Mouse (Mus musculus) kidney, embryonic 14.5 days (tissue): ENCODE measurements around the gene Sbk1. TPM values are rescaled to one million over a fixed set of nuclear protein-coding genes. Genes with fewer than 3 reads are reported as not detected.
"Not testable (repeated sequence)": the region's sequence is repeated elsewhere in the genome, so short reads cannot be mapped to it uniquely, and the experiment has no call there.

Experiments used
- ATAC-seq: fragments of 200-750 bp; cut with Nextera tagmentation; 2 replicates; pipeline ENCODE4 v1.8.0; 2017; ENCODE audit warnings: moderate number of reproducible peaks, mild to moderate bottlenecking, moderate TSS enrichment, moderate library complexity; ENCODE audit not compliant: low FRiP score, low TSS enrichment
- H3K27ac ChIP-seq: fragments of 300-500 bp; sonication (generic); 2 replicates; pipeline ENCODE4 v1.5.1; 2014; ENCODE audit warnings: low read depth, mild to moderate bottlenecking, low read length, moderate library complexity, mixed read lengths
- H3K27me3 ChIP-seq: fragments of 300-500 bp; sonication (generic); 2 replicates; pipeline ENCODE4 v1.6.1; 2014; ENCODE audit warnings: mild to moderate bottlenecking, low read length; ENCODE audit not compliant: control insufficient read depth, insufficient read depth
- H3K36me3 ChIP-seq: fragments of 300-500 bp; sonication (generic); 2 replicates; pipeline ENCODE4 v1.6.1; 2014; ENCODE audit warnings: low read length, mixed read lengths; ENCODE audit not compliant: control insufficient read depth, insufficient read depth
- H3K4me1 ChIP-seq: fragments of 300-500 bp; sonication (generic); 2 replicates; pipeline ENCODE4 v1.6.1; 2014; ENCODE audit warnings: low read length, mixed read lengths; ENCODE audit not compliant: control insufficient read depth, insufficient read depth
- H3K4me2 ChIP-seq: fragments of 300-500 bp; sonication (generic); replicated peaks from 2 replicates; pipeline ENCODE4 v1.6.1; 2014; ENCODE audit warnings: low read depth, mild to moderate bottlenecking, low read length
- H3K4me3 ChIP-seq: fragments of 300-500 bp; sonication (generic); 2 replicates; pipeline ENCODE4 v1.5.1; 2014; ENCODE audit warnings: mild to moderate bottlenecking, low read length
- H3K9ac ChIP-seq: fragments of 300-500 bp; sonication (generic); 2 replicates; pipeline ENCODE4 v1.6.1; 2014; ENCODE audit warnings: low read depth, mild to moderate bottlenecking, low read length, moderate library complexity
- H3K9me3 ChIP-seq: fragments of 300-500 bp; sonication (generic); 2 replicates; pipeline ENCODE4 v1.6.1; 2016; ENCODE audit warnings: low read length; ENCODE audit not compliant: control insufficient read depth
- WGBS: fragments of 180-500 bp; shearing (Covaris S2); extraction: QIAGEN DNeasy Blood & Tissue Kit; methylation state at CpG from one replicate; pipeline ENCODE4 v1.1.7; 2014; 5-methylcytosine and 5-hydroxymethylcytosine counted together
- polyA plus RNA-seq: library from polyadenylated mRNA; unstranded; fragments of >200 nt; fragmentation: Nextera tagmentation; extraction: Ambion mirVana; gene quantifications from 2 replicates; pipeline ENCODE4 v1.2.1, GENCODE M21; 2014

Gene Sbk1
- polyA plus RNA-seq, 1 experiment from 2014 or later = 52.0 TPM

GRCm38 (mm10) chr7:126301831-126302230, 29.4 kb downstream of the Sbk1 start:
- WGBS = 90% methylated on average over 5 of the region's 5 CpGs
- not testable (repeated sequence) for ATAC-seq, H3K4me2 ChIP-seq, H3K4me3 ChIP-seq, H3K9ac ChIP-seq, H3K9me3 ChIP-seq, H3K36me3 ChIP-seq, H3K27ac ChIP-seq, H3K4me1 ChIP-seq, H3K27me3 ChIP-seq

- ATAC-seq = no peak
- no peaks in the 10 kb centered on the region for H3K4me1 ChIP-seq
- H3K4me3 ChIP-seq = no peak overlapping the region
- no peaks in the 10 kb centered on the region for H3K36me3 ChIP-seq
- no peak overlapping the region for H3K27ac ChIP-seq
- no peaks in the 10 kb centered on the region for H3K27me3 ChIP-seq
- 84% methylated on average over 4 of the region's 4 CpGs for WGBS
- H3K9ac ChIP-seq = no peak overlapping the region
- 0 out of 2 replicates have a peak, but pooled peaks cover 1% of the 10 kb centered on the region for H3K9me3 ChIP-seq
- no peak overlapping the region for H3K4me2 ChIP-seq
Observed at GRCm38 (mm10) chr7:126311822-126312221, 39.4 kb downstream of the Sbk1 start.

- Histone ChIP-seq H3K9me3 (0 out of 2 replicates have a peak, but pooled peaks cover 4% of the 10 kb centered on the region), H3K4me2 (no peak overlapping the region), H3K9ac (no peak overlapping the region), H3K27me3 (no peaks in the 10 kb centered on the region), H3K4me1 (no peaks in the 10 kb centered on the region), H3K4me3 (no peak overlapping the region), H3K27ac (no peak overlapping the region), H3K36me3 (no peaks in the 10 kb centered on the region)
- no peak for ATAC-seq
- 52% methylated on average over 5 of the region's 5 CpGs for WGBS
Observed at GRCm38 (mm10) chr7:126313309-126313708, 40.9 kb downstream of the Sbk1 start.

- H3K4me2 ChIP-seq = no peak overlapping the region
- H3K4me3 ChIP-seq = no peak overlapping the region
- no peaks in the 10 kb centered on the region for H3K27me3 ChIP-seq
- H3K27ac ChIP-seq = no peak overlapping the region
- 0 out of 2 replicates have a peak, but pooled peaks cover 4% of the 10 kb centered on the region for H3K9me3 ChIP-seq
- no peak for ATAC-seq
- H3K9ac ChIP-seq = no peak overlapping the region
- WGBS = 71% methylated on average over 8 of the region's 8 CpGs
- H3K36me3 ChIP-seq = no peaks in the 10 kb centered on the region
- H3K4me1 ChIP-seq = no peaks in the 10 kb centered on the region
Observed at GRCm38 (mm10) chr7:126314273-126314672, 41.9 kb downstream of the Sbk1 start.

- 6% methylated on average over 11 of the region's 11 CpGs for WGBS
- ATAC-seq = no peak; the same call in 1 of the 2 replicates
Observed at GRCm38 (mm10) chr7:126323729-126324128, 51.3 kb downstream of the Sbk1 start.

GRCm38 (mm10) chr7:126324791-126325190, 52.4 kb downstream of the Sbk1 start:
- H3K9ac ChIP-seq = no peak overlapping the region
- WGBS = 29% methylated on average over 3 of the region's 3 CpGs
- no peak for ATAC-seq
- H3K4me3 ChIP-seq = no peak overlapping the region
- no peak overlapping the region for H3K27ac ChIP-seq
- no peaks in the 10 kb centered on the region for H3K36me3 ChIP-seq
- H3K27me3 ChIP-seq = peaks cover 3% of the 10 kb centered on the region; the same call in 1 of the 2 replicates
- no peak overlapping the region for H3K4me2 ChIP-seq
- H3K9me3 ChIP-seq = no peaks in the 10 kb centered on the region
- no peaks in the 10 kb centered on the region for H3K4me1 ChIP-seq

More at GRCm38 (mm10) chr7:126323729-126324128, 51.3 kb downstream of the Sbk1 start:
- no peak overlapping the region for H3K9ac ChIP-seq
- no peak overlapping the region for H3K4me3 ChIP-seq
- H3K27ac ChIP-seq = no peak overlapping the region
- H3K4me2 ChIP-seq = no peak overlapping the region
- H3K36me3 ChIP-seq = no peaks in the 10 kb centered on the region
- no peaks in the 10 kb centered on the region for H3K9me3 ChIP-seq
- peaks cover 3% of the 10 kb centered on the region; the same call in 1 of the 2 replicates for H3K27me3 ChIP-seq
- H3K4me1 ChIP-seq = no peaks in the 10 kb centered on the region

- not testable (repeated sequence) for ATAC-seq, H3K4me2 ChIP-seq, H3K9ac ChIP-seq, H3K4me3 ChIP-seq, H3K27me3 ChIP-seq, H3K4me1 ChIP-seq, H3K36me3 ChIP-seq, H3K27ac ChIP-seq, H3K9me3 ChIP-seq
- 29% methylated on average over 9 of the region's 9 CpGs for WGBS
Observed at GRCm38 (mm10) chr7:126325576-126326273, 53.3 kb downstream of the Sbk1 start.

- not testable (repeated sequence) for H3K36me3 ChIP-seq, H3K27ac ChIP-seq, H3K9me3 ChIP-seq, H3K4me1 ChIP-seq, H3K4me3 ChIP-seq, H3K4me2 ChIP-seq, ATAC-seq, H3K27me3 ChIP-seq, H3K9ac ChIP-seq
- WGBS = 97% methylated on average over 4 of the region's 6 CpGs
Observed at GRCm38 (mm10) chr7:126328848-126329247, 56.4 kb downstream of the Sbk1 start.

- ATAC-seq = no peak
- Histone ChIP-seq H3K27me3 (no peaks in the 10 kb centered on the region), H3K27ac (no peak overlapping the region), H3K4me2 (no peak overlapping the region), H3K36me3 (no peaks in the 10 kb centered on the region), H3K4me3 (no peak overlapping the region), H3K9me3 (no peaks in the 10 kb centered on the region), H3K4me1 (no peaks in the 10 kb centered on the region), H3K9ac (no peak overlapping the region)
- 87% methylated on average over 9 of the region's 9 CpGs for WGBS
Observed at GRCm38 (mm10) chr7:126329907-126330645, 57.7 kb downstream of the Sbk1 start.
